Mouse (Mus musculus) myocyte (in vitro differentiated cells): Measurements from ENCODE around the gene Acss1.

ENCODE experiments used
- CEBPB ChIP-seq: IDR thresholded peaks from 2 replicates; pipeline ENCODE4 v1.6.1; 2011; ENCODE audit warnings: mild to moderate bottlenecking, moderate library complexity; ENCODE audit not compliant: poor library complexity, insufficient read depth, severe bottlenecking
- E2F4 ChIP-seq: IDR thresholded peaks from one replicate; pipeline ENCODE4 v1.6.1; 2011; ENCODE audit warnings: mild to moderate bottlenecking, control low read depth, moderate library complexity; ENCODE audit not compliant: insufficient read depth
- MAX ChIP-seq: IDR thresholded peaks from one replicate; pipeline ENCODE4 v1.6.1; 2011; ENCODE audit warnings: low read depth, mild to moderate bottlenecking, control low read depth
- MYOD1 ChIP-seq, 3 experiments: IDR thresholded peaks; one replicate each; pipeline ENCODE4 v1.6.1; 2011; ENCODE audit warnings: control low read depth in 2 of 3, low read depth in 2 of 3, mild to moderate bottlenecking in 2 of 3, moderate library complexity in 1 of 3; ENCODE audit not compliant: insufficient read length in 2 of 3, control insufficient read depth in 1 of 3
- MYOG ChIP-seq, 3 experiments: IDR thresholded peaks; one replicate each; pipeline ENCODE4 v1.6.1; 2011; ENCODE audit warnings: control low read depth in 2 of 3, low read depth in 2 of 3, mild to moderate bottlenecking in 2 of 3; ENCODE audit not compliant: insufficient read length in 2 of 3, control insufficient read depth in 1 of 3, insufficient read depth in 1 of 3
- POLR2A ChIP-seq: IDR thresholded peaks from one replicate; pipeline ENCODE4 v1.6.1; 2011; ENCODE audit warnings: low read depth, mild to moderate bottlenecking, control low read depth, moderate library complexity; ENCODE audit not compliant: insufficient read length
- POLR2AphosphoS2 ChIP-seq: IDR thresholded peaks from one replicate; pipeline ENCODE4 v1.6.1; 2011; ENCODE audit warnings: low read depth, control low read depth; ENCODE audit not compliant: insufficient read length
- REST ChIP-seq: IDR thresholded peaks from one replicate; pipeline ENCODE4 v1.6.1; 2011; ENCODE audit warnings: mild to moderate bottlenecking, control low read depth, moderate library complexity; ENCODE audit not compliant: insufficient read depth, insufficient read length
- TCF12 ChIP-seq: IDR thresholded peaks from one replicate; pipeline ENCODE4 v1.6.1; 2011; ENCODE audit warnings: mild to moderate bottlenecking, control low read depth; ENCODE audit not compliant: poor library complexity, insufficient read depth, severe bottlenecking
- TCF3 ChIP-seq: IDR thresholded peaks from one replicate; pipeline ENCODE4 v1.6.1; 2011; ENCODE audit warnings: low read depth, control low read depth; ENCODE audit not compliant: insufficient read length
- USF1 ChIP-seq: IDR thresholded peaks from one replicate; pipeline ENCODE4 v1.6.1; 2011; ENCODE audit warnings: low read depth, mild to moderate bottlenecking, control low read depth, moderate library complexity

DNA sequence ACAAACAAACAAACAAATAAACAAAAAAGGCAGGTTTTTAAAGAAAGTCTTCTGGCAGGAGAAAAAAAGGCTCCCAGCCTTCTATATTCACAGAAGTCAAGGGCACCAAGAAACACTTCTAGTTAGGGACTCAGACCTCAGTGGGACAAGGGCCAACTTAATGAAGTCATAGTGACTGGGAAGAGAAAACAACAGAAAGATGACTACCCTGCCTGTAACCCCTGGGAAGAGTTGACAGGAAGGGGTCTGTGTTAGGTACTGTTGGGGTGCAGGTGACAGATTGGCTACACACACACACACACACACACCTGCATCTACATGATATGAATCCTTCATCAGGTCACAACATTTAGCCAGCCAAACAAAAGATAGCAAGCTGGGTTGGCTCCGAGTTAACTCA, 25.1 kb downstream of the Acss1 start:
- TF ChIP-seq MAX (no peak), CEBPB (no peak), POLR2A (no peak), E2F4 (no peak), POLR2AphosphoS2 (no peak), USF1 (no peak), MYOG (IDR thresholded peaks at IDR 0.05; ENCODE audit: control insufficient read depth in 1 of 3, insufficient read depth in 1 of 3, insufficient read length in 2 of 3, low read depth in 2 of 3) (no peak), TCF12 (no peak), MYOD1 (IDR thresholded peaks at IDR 0.05; ENCODE audit: control insufficient read depth in 1 of 3, insufficient read length in 2 of 3, low read depth in 2 of 3) (no peak), TCF3 (no peak), REST (no peak)
